Mouse (Mus musculus) bone marrow, adult 2 months (tissue): ENCODE data around the gene Kbtbd7.

Experiments
- CTCF ChIP-seq: fragments of 200-500 bp; IDR thresholded peaks from 2 replicates; pipeline ENCODE4 v1.5.1; 2011; ENCODE audit warnings: low read length, control low read depth; ENCODE audit not compliant: control insufficient read depth, insufficient read depth
- POLR2A ChIP-seq: fragments of 200-500 bp; IDR thresholded peaks from 2 replicates; pipeline ENCODE4 v1.6.1; 2011; ENCODE audit warnings: low read depth, mild to moderate bottlenecking, control low read depth, low read length, borderline replicate concordance; ENCODE audit not compliant: control insufficient read depth

GRCm38 (mm10) chr14:79388304-79388703, 38.0 kb upstream of the Kbtbd7 start:
- TF ChIP-seq CTCF = no peak
- no peak for TF ChIP-seq POLR2A
